In the genomic region with DNA sequence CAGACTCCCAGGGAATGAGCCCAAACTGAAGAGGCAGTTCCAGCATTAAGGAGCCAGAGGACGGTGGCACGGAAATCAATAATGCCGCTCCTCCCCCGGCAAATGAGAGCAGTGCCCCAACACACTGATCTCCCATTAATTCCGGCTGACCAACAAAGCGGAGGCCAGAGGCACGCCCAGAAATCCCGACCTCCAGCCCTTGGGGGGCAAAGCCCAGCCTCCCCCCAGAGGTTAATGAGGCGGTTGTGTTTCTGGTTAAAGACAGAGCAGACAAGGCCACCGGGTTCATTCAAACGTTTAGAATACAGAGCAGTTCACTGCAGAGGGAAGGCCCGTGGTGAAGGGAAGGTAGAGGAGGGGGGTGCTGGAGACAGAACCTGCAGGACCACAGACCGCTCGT, we compare ENCODE assay signal across 19 mouse cellular contexts.
A peak's percentile ranks its signal among the peaks of the same experiment; 100 is the strongest.
DNase-seq lines count a peak whose midpoint lies in the region; ATAC-seq lines count a peak whose summit lies in the region.
"Had no signal": no experiment of that assay in that cellular context is flagged by ENCODE, and none has a peak within 500 bp of the region (broad histone marks: within the 10 kb centered on the region; RNA-seq: fewer than 3 reads in every experiment).

No protein-coding gene starts in this region.

- H3K36me3 ChIP-seq in hindbrain, embryonic 10.5 days = no peaks in the 10 kb centered on the region
- no peaks in the 10 kb centered on the region for H3K36me3 ChIP-seq in hindbrain, embryonic 12.5 days
- H3K36me3 ChIP-seq: lung, embryonic 15.5 days had no signal

- ATAC-seq in hindbrain, embryonic 12.5 days (ENCODE audit: low FRiP score) = no peak
- ATAC-seq: inflammation-experienced regulatory T-cells, adult 6 months; Patski had no signal

- no peak overlapping the region for H3K4me2 ChIP-seq in hindbrain, embryonic 12.5 days (replicated peaks)
- H3K4me2 ChIP-seq: liver, embryonic 11.5 days; lung, embryonic 15.5 days had no signal

- H3K4me1 ChIP-seq in hindbrain, embryonic 10.5 days (replicated peaks) = peaks cover 12% of the 10 kb centered on the region
- H3K4me1 ChIP-seq in hindbrain, embryonic 12.5 days = 0 out of 2 replicates have a peak, but pooled peaks cover 2% of the 10 kb centered on the region
- H3K4me1 ChIP-seq: lung, embryonic 15.5 days had no signal

- H3K9ac ChIP-seq in hindbrain, embryonic 12.5 days = no peak overlapping the region
- H3K9ac ChIP-seq: lung, embryonic 15.5 days had no signal

- peak; percentile 49 for DNase-seq in hindbrain, embryonic 10.5 days (ENCODE audit: low spot score)
- DNase-seq in kidney, postnatal 4 days = peak; percentile 32 to 42
- DNase-seq in kidney, postnatal 36 days = no peak
- peak; percentile 45 for DNase-seq in embryo, embryonic 9.5 days (ENCODE audit: extremely low spot score)
- peak; percentile 30 for DNase-seq in mesoderm, embryonic 11.5 days (ENCODE audit: low read depth, low spot score)
- DNase-seq in thymus, postnatal 25 days = no peak
- no peak for DNase-seq in testis, postnatal 10 days (ENCODE audit: low spot score)
- DNase-seq: B cell, adult 2 months; cerebellum, postnatal 14 days; gastrocnemius, postnatal 14 days; heart, postnatal 14 days; thymus, adult 2 months had no signal

- 32% methylated on average over 14 of the region's 14 CpGs for WGBS in hindbrain, embryonic 10.5 days
- 22% methylated on average over 14 of the region's 14 CpGs for WGBS in hindbrain, embryonic 12.5 days

- 0 out of 2 replicates have a peak overlapping the region, but pooled peaks have one; percentile 53 for H3K27ac ChIP-seq in hindbrain, embryonic 10.5 days
- no peak overlapping the region for H3K27ac ChIP-seq in hindbrain, embryonic 12.5 days
- H3K27ac ChIP-seq: left cerebral cortex, adult 2 months; lung, embryonic 15.5 days had no signal

- H3K27me3 ChIP-seq in hindbrain, embryonic 10.5 days (ENCODE audit: insufficient read depth, poor library complexity, severe bottlenecking) = peaks cover 52% of the 10 kb centered on the region
- peaks cover 3% of the 10 kb centered on the region; the same call in 1 of the 2 replicates for H3K27me3 ChIP-seq in hindbrain, embryonic 12.5 days
- H3K27me3 ChIP-seq: lung, embryonic 15.5 days had no signal

- no peak overlapping the region for H3K4me3 ChIP-seq in hindbrain, embryonic 10.5 days
- H3K4me3 ChIP-seq in hindbrain, embryonic 12.5 days = no peak overlapping the region
- H3K4me3 ChIP-seq: left cerebral cortex, adult 2 months; lung, embryonic 15.5 days; myocyte had no signal

- no peaks in the 10 kb centered on the region for H3K9me3 ChIP-seq in hindbrain, embryonic 10.5 days
- no peaks in the 10 kb centered on the region for H3K9me3 ChIP-seq in hindbrain, embryonic 12.5 days (replicated peaks)
- H3K9me3 ChIP-seq: lung, embryonic 15.5 days had no signal

Comparison
In these comparisons a context has a peak if more than half of its experiments do, and no peak if none do; other contexts are left out.
1. DNase-seq: peak in hindbrain, embryonic 10.5 days (single experiment), kidney, postnatal 4 days (2 of 2), embryo, embryonic 9.5 days (single experiment) and mesoderm, embryonic 11.5 days (single experiment); none in kidney, postnatal 36 days (0 of 2), thymus, postnatal 25 days (single experiment) and testis, postnatal 10 days (single experiment).